Mouse (Mus musculus) spleen, adult 2 months (tissue): Measurements from ENCODE around the gene Ube2v1. TPM values are rescaled to one million over a fixed set of nuclear protein-coding genes. Genes with fewer than 3 reads are reported as not detected.

Source experiments
- DNase-seq, 2 experiments: peaks; one replicate each; pipeline versions ENCODE4 v3.0.0 to v3.0.0-alpha.2; 2012 to 2021; ENCODE audit warnings: low spot score in 2 of 2, low read depth in 1 of 2
- H3K27ac ChIP-seq: fragments of 200-500 bp; 2 replicates; pipeline ENCODE4 v1.5.1; 2012; ENCODE audit warnings: low read length, inconsistent platforms; ENCODE audit not compliant: insufficient read depth
- H3K27me3 ChIP-seq: fragments of 200-500 bp; 2 replicates; pipeline ENCODE4 v1.6.1; 2012; ENCODE audit warnings: mild to moderate bottlenecking, moderate library complexity, low read length, inconsistent platforms; ENCODE audit not compliant: control insufficient read depth, insufficient read depth
- H3K36me3 ChIP-seq: fragments of 200-500 bp; 2 replicates; pipeline ENCODE4 v1.6.1; 2012; ENCODE audit warnings: mild to moderate bottlenecking, low read length, inconsistent platforms; ENCODE audit not compliant: control insufficient read depth, insufficient read depth
- H3K4me1 ChIP-seq: fragments of 200-500 bp; 2 replicates; pipeline ENCODE4 v1.6.1; 2011; ENCODE audit warnings: inconsistent platforms; ENCODE audit not compliant: control insufficient read depth, insufficient read depth, insufficient read length
- H3K4me3 ChIP-seq: fragments of 200-500 bp; 2 replicates; pipeline ENCODE4 v1.5.1; 2011; ENCODE audit warnings: mild to moderate bottlenecking, inconsistent platforms; ENCODE audit not compliant: insufficient read depth, insufficient read length; ENCODE audit errors: extremely low read depth
- CTCF ChIP-seq: fragments of 200-500 bp; IDR thresholded peaks from 2 replicates; pipeline ENCODE4 v1.5.1; 2011; ENCODE audit warnings: mild to moderate bottlenecking, inconsistent platforms; ENCODE audit not compliant: insufficient read depth, insufficient read length, insufficient replicate concordance; ENCODE audit errors: extremely low read depth
- POLR2A ChIP-seq: fragments of 200-500 bp; IDR thresholded peaks from 2 replicates; pipeline ENCODE4 v1.6.1; 2011; ENCODE audit warnings: low read depth, low read length, inconsistent platforms
- WGBS: fragments of 180-500 bp; shearing (Covaris S2); methylation state at CpG from one replicate; pipeline ENCODE4 v1.1.7; 2018; 5-methylcytosine and 5-hydroxymethylcytosine counted together
- polyA plus RNA-seq: library from polyadenylated mRNA; depleted of rRNA; stranded (reverse); fragments of >200 nt; gene quantifications from 2 replicates; pipeline ENCODE4 v1.2.3, GENCODE M21; 2012

Ube2v1 gene
- polyA plus RNA-seq, 1 experiment, result 85.2 TPM

GRCm38 (mm10) chr2:167578521-167578920 lies 53.4 kb downstream of the Ube2v1 start:
- DNase-seq, result peak; percentile 15 to 48
- peaks cover 1% of the 10 kb centered on the region; the same call in 1 of the 2 replicates for H3K36me3 ChIP-seq
- TF ChIP-seq CTCF (no peak), POLR2A (no peak)
- peaks cover 6% of the 10 kb centered on the region; the same call in 1 of the 2 replicates for H3K4me1 ChIP-seq
- H3K27me3 ChIP-seq, result no peaks in the 10 kb centered on the region
- H3K4me3 ChIP-seq, result no peak overlapping the region
- no peak overlapping the region for H3K27ac ChIP-seq
- 33% methylated on average over 5 of the region's 5 CpGs for WGBS

DNA sequence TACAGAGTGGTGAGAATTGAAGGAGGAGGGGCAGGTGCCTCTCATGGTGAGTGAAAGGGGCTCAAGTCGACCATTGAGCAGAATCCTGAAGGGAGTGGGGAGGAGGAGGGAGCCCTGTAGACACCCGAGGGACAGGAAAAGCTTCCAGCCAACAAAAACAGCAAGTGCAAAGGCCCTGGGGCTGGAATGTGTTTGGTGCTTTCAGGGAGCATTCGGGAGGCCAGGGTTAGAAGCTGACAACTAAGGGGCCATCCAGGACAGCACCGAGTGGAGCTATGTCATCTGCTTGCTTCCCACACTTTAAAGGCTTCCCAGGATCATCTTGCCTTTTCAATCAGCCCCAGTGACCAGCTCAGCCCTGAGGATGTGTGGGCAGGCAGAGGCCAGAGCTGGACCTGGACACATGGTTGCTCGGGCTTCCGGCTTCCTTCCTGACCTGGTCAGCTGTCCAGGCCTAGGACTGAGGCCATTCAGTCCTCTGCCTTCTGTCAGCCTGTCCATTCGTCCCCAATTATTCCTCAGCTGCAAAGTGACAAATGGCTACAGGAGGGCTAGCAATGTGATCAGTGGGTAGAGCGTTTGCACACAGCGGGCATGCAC lies 54.6 kb downstream of the Ube2v1 start:
- no peaks in the 10 kb centered on the region for H3K27me3 ChIP-seq
- TF ChIP-seq CTCF (no peak), POLR2A (no peak)
- H3K4me3 ChIP-seq, result no peak overlapping the region
- WGBS, result 78% methylated on average over 9 of the region's 9 CpGs
- H3K4me1 ChIP-seq, result peaks cover 6% of the 10 kb centered on the region; the same call in 1 of the 2 replicates
- no peaks in the 10 kb centered on the region for H3K36me3 ChIP-seq
- DNase-seq, result no peak
- H3K27ac ChIP-seq, result no peak overlapping the region

DNA sequence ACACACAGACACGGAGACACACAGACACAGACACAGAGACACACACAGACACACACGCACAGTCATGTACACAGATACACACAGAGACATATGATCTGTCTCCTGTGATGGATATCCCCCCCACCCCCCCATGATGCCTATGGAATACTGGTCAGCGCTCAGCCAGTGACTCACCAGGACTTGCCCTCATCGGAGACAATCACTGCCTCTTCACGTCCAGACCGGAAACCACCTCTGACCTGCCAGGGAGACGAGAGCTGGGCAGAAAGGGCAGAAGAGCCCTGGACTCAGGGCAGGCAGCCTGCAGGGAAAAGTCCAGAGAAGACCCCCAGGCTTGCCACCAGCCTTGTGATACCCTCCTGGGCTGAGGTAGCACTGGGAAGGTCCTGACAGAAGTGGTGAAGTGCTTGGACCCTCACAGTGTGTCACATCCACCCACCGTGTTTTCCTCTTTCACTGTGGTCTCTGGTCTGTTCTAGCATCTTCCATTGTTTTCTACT lies 55.7 kb downstream of the Ube2v1 start:
- Histone ChIP-seq H3K4me3 (no peak overlapping the region), H3K36me3 (no peaks in the 10 kb centered on the region), H3K27me3 (no peaks in the 10 kb centered on the region), H3K27ac (no peak overlapping the region), H3K4me1 (peaks cover 6% of the 10 kb centered on the region; the same call in 1 of the 2 replicates)
- no peak for TF ChIP-seq POLR2A
- TF ChIP-seq CTCF, result no peak
- DNase-seq, result no peak
- 86% methylated on average over 8 of the region's 8 CpGs for WGBS

- H3K27me3 ChIP-seq, result no peaks in the 10 kb centered on the region
- DNase-seq, result no peak
- peaks cover 6% of the 10 kb centered on the region; the same call in 1 of the 2 replicates for H3K4me1 ChIP-seq
- H3K36me3 ChIP-seq, result no peaks in the 10 kb centered on the region
- 94% methylated on average over 7 of the region's 7 CpGs for WGBS
- TF ChIP-seq POLR2A (no peak), CTCF (no peak)
- H3K4me3 ChIP-seq, result no peak overlapping the region
- no peak overlapping the region for H3K27ac ChIP-seq
Measured at GRCm38 (mm10) chr2:167575581-167575980, 56.3 kb downstream of the Ube2v1 start.

DNA sequence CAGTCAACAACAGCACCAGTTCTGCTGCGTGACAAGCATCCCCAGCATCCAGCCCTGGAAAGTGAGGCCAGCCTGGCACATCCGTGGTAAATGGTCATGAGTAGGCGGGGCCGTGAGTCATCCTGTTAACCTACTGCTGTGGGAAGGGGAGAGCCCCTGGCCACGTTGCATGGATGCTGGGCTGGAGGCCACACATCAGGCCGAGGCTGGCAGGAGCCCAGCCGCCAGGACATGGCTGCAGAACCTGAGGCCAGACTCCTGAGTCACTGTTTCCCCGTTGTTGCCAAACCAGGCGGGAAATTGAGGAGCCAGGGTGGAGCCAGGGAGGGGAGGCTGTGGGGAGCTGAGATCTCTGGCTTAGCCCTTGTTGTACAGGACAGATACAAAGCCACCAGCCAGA lies 57.1 kb downstream of the Ube2v1 start:
- no peak overlapping the region for H3K27ac ChIP-seq
- H3K36me3 ChIP-seq, result no peaks in the 10 kb centered on the region
- WGBS, result 77% methylated on average over 9 of the region's 9 CpGs

GRCm38 (mm10) chr2:167571442-167572220 lies 60.3 kb downstream of the Ube2v1 start:
- no peak for TF ChIP-seq CTCF
- TF ChIP-seq POLR2A, result no peak
- 90% methylated on average over 18 of the region's 18 CpGs for WGBS
- H3K36me3 ChIP-seq, result no peaks in the 10 kb centered on the region
- H3K4me3 ChIP-seq, result no peak overlapping the region
- H3K4me1 ChIP-seq, result no peaks in the 10 kb centered on the region
- no peaks in the 10 kb centered on the region for H3K27me3 ChIP-seq
- DNase-seq, result no peak
- H3K27ac ChIP-seq, result no peak overlapping the region

More for the DNA sequence above, 57.1 kb downstream of the Ube2v1 start:
- TF ChIP-seq CTCF (no peak), POLR2A (no peak)
- no peak for DNase-seq
- Histone ChIP-seq H3K4me3 (no peak overlapping the region), H3K4me1 (peaks cover 6% of the 10 kb centered on the region; the same call in 1 of the 2 replicates), H3K27me3 (no peaks in the 10 kb centered on the region)
